Mouse (Mus musculus) embryonic facial prominence, embryonic 11.5 days (tissue): ENCODE measurements around the gene Hcn3. TPM values are rescaled to one million over a fixed set of nuclear protein-coding genes. Genes with fewer than 3 reads are reported as not detected.
A peak's percentile ranks its signal among the peaks of the same experiment; 100 is the strongest.

Source experiments
- ATAC-seq: fragments of 200-750 bp; cut with Nextera tagmentation; replicated peaks from 2 replicates; pipeline ENCODE4 v1.8.0; 2017; ENCODE audit warnings: low read depth; ENCODE audit not compliant: insufficient number of reproducible peaks, low FRiP score, low TSS enrichment
- DNase-seq: peaks from one replicate; pipeline ENCODE4 v3.0.0-alpha.2; 2015; ENCODE audit warnings: low spot score
- H3K27ac ChIP-seq: fragments of 300-500 bp; sonication (generic); replicated peaks from 2 replicates; pipeline ENCODE4 v1.5.1; 2014; ENCODE audit warnings: mild to moderate bottlenecking, low read depth, low read length, control low read depth
- H3K27me3 ChIP-seq: fragments of 300-500 bp; sonication (generic); 2 replicates; pipeline ENCODE4 v1.6.1; 2014; ENCODE audit warnings: mild to moderate bottlenecking, low read length, moderate library complexity, mixed read lengths; ENCODE audit not compliant: control insufficient read depth, insufficient read depth
- H3K36me3 ChIP-seq: fragments of 300-500 bp; sonication (generic); replicated peaks from 2 replicates; pipeline ENCODE4 v1.6.1; 2014; ENCODE audit warnings: low read depth, mild to moderate bottlenecking, low read length, moderate library complexity, mixed read lengths; ENCODE audit not compliant: control insufficient read depth, insufficient read depth
- H3K4me1 ChIP-seq: fragments of 300-500 bp; sonication (generic); 2 replicates; pipeline ENCODE4 v1.6.1; 2014; ENCODE audit warnings: low read length, mixed read lengths; ENCODE audit not compliant: control insufficient read depth, insufficient read depth
- H3K4me2 ChIP-seq: fragments of 300-500 bp; sonication (generic); 2 replicates; pipeline ENCODE4 v1.6.1; 2014; ENCODE audit warnings: low read depth, mild to moderate bottlenecking, control low read depth, low read length, moderate library complexity
- H3K4me3 ChIP-seq: fragments of 300-500 bp; sonication (generic); 2 replicates; pipeline ENCODE4 v1.5.1; 2014; ENCODE audit warnings: low read depth, low read length, control low read depth
- H3K9ac ChIP-seq: fragments of 300-500 bp; sonication (generic); replicated peaks from 2 replicates; pipeline ENCODE4 v1.6.1; 2014; ENCODE audit warnings: mild to moderate bottlenecking, control low read depth, low read length
- H3K9me3 ChIP-seq: fragments of 300-500 bp; sonication (generic); replicated peaks from 2 replicates; pipeline ENCODE4 v1.6.1; 2016; ENCODE audit warnings: mild to moderate bottlenecking, low read length, inconsistent platforms, mixed read lengths; ENCODE audit not compliant: control insufficient read depth
- WGBS: fragments of 180-500 bp; shearing (Covaris S2); extraction: QIAGEN DNeasy Blood & Tissue Kit; methylation state at CpG from one replicate; pipeline ENCODE4 v1.1.7; 2014; 5-methylcytosine and 5-hydroxymethylcytosine counted together
- polyA plus RNA-seq: library from polyadenylated mRNA; unstranded; fragments of >200 nt; fragmentation: Nextera tagmentation; extraction: Ambion mirVana; gene quantifications from 2 replicates; pipeline ENCODE4 v1.2.1, GENCODE M21; 2014

Hcn3 gene
- polyA plus RNA-seq, 1 experiment from 2014 or later: 1.2 TPM

DNA sequence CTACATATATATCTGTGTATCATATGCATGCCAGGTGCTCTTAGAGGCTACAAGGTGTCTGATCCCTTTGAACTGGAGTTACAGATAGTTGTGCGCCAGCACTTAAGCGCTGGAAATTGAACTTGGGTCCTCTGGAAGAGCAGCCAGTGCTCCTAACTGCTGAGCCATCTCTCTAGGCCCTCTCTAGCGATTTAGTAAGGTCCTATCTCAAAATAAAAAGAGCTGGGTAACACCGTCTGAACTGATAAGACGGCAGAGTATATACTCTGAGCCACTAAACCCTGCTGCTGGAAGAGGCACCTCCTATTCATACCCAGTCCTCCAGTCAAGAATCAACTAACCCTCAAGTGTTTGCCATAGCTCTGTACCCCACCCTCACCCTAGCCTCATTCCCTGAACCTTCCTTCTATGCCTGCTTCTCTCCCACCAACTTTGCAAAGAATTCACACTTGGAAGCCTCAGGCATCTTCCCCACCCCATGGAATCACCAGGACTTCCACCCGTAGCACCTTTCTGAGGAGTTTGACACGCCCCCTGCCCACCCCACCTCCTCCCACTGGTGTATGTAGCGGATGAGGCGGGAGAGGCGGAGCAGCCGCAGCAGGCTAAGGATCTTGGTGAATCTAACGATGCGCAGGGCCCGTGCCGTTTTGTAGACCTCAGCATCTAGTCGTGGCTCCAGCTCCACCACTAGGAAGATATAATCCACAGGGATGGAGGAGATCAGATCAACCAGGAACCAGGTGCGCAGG, 7.7 kb downstream of the Hcn3 start:
- WGBS: 62% methylated on average over 17 of the region's 17 CpGs
- DNase-seq: no peak
- H3K9ac ChIP-seq: no peak overlapping the region

DNA sequence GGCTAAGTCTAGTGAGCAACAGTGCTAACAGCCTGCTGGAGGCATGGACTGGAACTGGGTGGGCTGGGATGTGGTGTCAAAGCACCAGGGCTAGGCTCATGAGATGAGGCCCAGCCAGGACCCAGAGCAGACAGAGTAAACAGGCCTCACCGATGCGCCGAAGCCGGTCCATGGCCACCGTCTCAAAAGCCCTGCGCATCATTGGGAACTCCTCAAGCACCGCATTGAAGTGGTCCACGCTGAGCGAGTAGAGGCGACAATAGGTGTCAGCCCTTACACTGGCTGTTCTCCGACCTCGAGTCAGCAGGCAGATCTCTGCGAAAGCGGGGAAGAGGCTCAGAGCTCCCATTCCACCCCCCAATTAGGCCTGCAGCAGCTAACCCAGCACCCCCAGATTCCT, 11.4 kb downstream of the Hcn3 start:
- no peak overlapping the region for H3K4me3 ChIP-seq
- H3K27ac ChIP-seq: no peak overlapping the region
- H3K9me3 ChIP-seq: no peaks in the 10 kb centered on the region
- DNase-seq (no peak), ATAC-seq (no peak)
- H3K36me3 ChIP-seq: no peaks in the 10 kb centered on the region
- H3K27me3 ChIP-seq: peaks cover 10% of the 10 kb centered on the region
- H3K4me1 ChIP-seq: peaks cover 4% of the 10 kb centered on the region
- WGBS: 71% methylated on average over 14 of the region's 14 CpGs
- H3K4me2 ChIP-seq: no peak overlapping the region
- no peak overlapping the region for H3K9ac ChIP-seq

More for the DNA sequence above, 7.7 kb downstream of the Hcn3 start:
- Histone ChIP-seq H3K36me3 (no peaks in the 10 kb centered on the region), H3K4me2 (no peak overlapping the region), H3K4me1 (peaks cover 4% of the 10 kb centered on the region), H3K27ac (no peak overlapping the region), H3K4me3 (no peak overlapping the region), H3K9me3 (no peaks in the 10 kb centered on the region), H3K27me3 (peaks cover 8% of the 10 kb centered on the region)
- ATAC-seq: no peak

DNA sequence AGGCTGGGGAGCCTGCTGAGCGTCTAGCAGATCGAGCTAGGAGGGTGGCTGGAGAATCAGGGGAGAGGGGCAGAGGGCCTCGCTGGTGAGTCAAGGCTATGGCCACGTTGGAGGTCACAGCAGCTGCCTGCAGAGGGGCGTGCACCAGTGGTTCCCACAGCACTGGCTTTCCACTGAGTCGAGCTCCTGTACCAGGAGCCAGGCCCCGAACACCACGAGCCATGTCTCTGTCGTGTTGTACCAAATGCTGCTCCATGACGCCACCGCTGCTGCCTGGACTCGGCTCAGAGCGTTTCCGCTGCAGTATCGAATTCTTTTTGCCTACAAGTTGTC, 12.1 kb downstream of the Hcn3 start:
- H3K4me2 ChIP-seq: peak overlapping the region; percentile 57
- peak overlapping the region; percentile 15 for H3K4me3 ChIP-seq
- peak overlapping the region; percentile 18; the same call in 1 of the 2 replicates for H3K9ac ChIP-seq
- H3K9me3 ChIP-seq: no peaks in the 10 kb centered on the region
- no peak overlapping the region for H3K27ac ChIP-seq
- peaks cover 4% of the 10 kb centered on the region for H3K4me1 ChIP-seq
- ATAC-seq (peak; percentile 22; the same call in 1 of the 2 replicates), DNase-seq (peak; percentile 29)
- WGBS: 8% methylated on average over 15 of the region's 15 CpGs
- H3K27me3 ChIP-seq: peaks cover 10% of the 10 kb centered on the region
- H3K36me3 ChIP-seq: no peaks in the 10 kb centered on the region

DNA sequence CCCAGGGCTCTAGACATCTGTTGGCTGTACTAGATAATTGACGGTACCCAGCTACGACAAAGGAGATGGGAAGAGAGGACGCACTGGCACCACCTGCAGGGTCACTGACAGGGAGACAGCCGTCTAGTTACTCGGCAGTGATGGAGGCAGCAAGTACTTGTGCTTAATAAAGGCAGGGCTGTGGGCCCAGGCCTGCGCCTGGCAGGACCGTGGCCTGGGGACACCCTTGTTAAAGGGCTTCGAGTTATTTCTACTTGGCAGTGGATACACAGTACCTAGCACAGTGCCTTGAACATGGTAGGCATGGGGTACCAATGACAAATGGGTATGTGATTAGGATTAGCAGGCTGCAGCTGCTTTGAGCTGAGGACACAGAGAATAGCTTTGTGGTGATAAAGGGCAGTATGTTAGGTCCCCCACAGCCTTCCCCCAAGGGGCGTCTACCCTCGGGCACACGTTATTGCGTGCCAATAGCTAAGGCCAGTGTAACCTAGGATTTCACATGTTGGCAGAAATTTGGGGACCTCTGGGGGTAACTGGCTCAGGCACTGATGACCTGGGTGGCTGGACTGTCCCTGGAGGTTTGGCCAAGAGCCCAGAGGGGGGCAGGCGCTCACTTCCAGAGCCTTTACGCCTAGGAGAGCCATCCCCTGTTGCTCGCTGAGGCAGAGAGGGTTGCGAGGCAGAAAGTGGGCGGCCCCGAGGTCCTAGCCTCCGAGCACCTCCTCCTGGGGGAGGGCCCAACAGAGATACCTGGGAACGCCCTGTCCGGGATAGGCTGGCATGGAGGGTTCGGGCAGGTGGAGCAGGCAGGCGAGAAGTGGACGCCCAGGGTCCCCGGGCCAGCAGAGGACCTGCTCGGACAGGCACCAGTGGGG, 12.7 kb downstream of the Hcn3 start:
- WGBS: 21% methylated on average over 26 of the region's 26 CpGs
- Histone ChIP-seq H3K9ac (peak overlapping the region; percentile 18; the same call in 1 of the 2 replicates), H3K36me3 (no peaks in the 10 kb centered on the region), H3K4me2 (peak overlapping the region; percentile 57), H3K27ac (no peak overlapping the region), H3K27me3 (peaks cover 10% of the 10 kb centered on the region), H3K4me3 (peak overlapping the region; percentile 15), H3K9me3 (no peaks in the 10 kb centered on the region), H3K4me1 (peaks cover 4% of the 10 kb centered on the region)
- DNase-seq (peak; percentile 37), ATAC-seq (peak; percentile 72; the same call in 1 of the 2 replicates)

DNA sequence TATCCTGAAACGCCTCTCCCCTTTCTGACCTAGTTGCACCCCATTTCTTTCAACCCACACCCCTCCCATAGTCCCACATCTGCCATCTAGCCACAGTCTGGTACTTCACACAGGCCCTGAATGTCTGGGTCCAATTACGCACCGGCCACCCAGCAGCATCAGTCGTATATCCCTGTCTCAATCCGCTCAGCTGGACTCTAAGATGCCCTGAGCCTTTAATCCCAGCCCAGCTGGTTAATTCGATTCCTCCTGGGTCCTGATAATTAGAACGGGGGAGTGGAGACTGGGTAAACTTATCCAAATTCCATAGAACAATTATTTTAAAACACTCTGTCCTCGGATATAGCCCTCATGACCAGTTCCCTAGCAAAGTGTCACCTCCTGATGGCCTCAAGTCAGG, 14.4 kb downstream of the Hcn3 start:
- H3K27ac ChIP-seq: no peak overlapping the region
- H3K4me2 ChIP-seq: no peak overlapping the region
- WGBS: 30% methylated on average over 8 of the region's 8 CpGs
- ATAC-seq (no peak), DNase-seq (peak; percentile 47)
- H3K4me3 ChIP-seq: no peak overlapping the region
- H3K27me3 ChIP-seq: peaks cover 10% of the 10 kb centered on the region
- H3K36me3 ChIP-seq: no peaks in the 10 kb centered on the region
- no peak overlapping the region for H3K9ac ChIP-seq
- H3K4me1 ChIP-seq: peaks cover 4% of the 10 kb centered on the region
- no peaks in the 10 kb centered on the region for H3K9me3 ChIP-seq

DNA sequence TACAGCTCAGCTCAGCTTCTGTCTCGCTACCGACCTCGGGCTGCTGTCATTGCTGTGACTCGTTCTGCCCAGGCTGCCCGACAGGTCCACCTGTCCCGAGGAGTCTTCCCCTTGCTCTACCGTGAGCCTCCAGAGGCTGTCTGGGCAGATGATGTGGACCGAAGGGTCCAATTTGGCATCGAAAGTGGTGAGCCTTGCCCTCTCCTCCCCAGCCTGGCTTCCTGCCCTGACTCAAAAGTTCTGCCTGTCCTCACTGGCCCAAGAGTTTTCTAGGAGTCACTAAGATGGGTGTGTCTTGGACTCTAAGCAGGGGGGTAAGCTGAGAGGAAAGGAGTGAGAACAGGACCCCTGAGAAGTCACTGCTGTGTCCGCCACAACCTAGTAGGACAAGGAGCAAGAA, 15.2 kb downstream of the Hcn3 start:
- Histone ChIP-seq H3K4me1 (peaks cover 4% of the 10 kb centered on the region), H3K4me3 (no peak overlapping the region), H3K36me3 (no peaks in the 10 kb centered on the region), H3K27me3 (peaks cover 10% of the 10 kb centered on the region), H3K9ac (no peak overlapping the region), H3K4me2 (no peak overlapping the region), H3K9me3 (no peaks in the 10 kb centered on the region), H3K27ac (no peak overlapping the region)
- WGBS: 85% methylated on average over 10 of the region's 10 CpGs
- DNase-seq (no peak), ATAC-seq (no peak)

DNA sequence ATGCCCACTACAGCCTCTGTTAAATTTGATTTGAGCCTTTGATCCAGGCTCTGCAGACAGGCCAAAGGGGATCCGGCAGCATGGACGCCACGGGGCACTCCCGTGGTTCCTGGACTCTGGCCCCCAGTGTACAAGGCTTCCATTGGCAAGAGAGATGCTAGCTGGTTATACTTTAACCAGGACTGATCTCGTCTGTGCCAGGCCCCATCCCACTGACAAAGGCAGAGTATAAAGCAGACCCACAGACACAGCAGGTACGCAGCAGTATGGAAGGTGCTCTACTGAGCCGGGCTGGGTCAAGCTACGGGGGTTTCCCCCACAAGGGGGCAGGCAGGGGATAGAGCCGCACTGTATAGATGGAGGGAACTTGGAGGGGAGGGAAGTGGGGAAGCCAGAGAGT, 23.6 kb downstream of the Hcn3 start:
- no peak overlapping the region for H3K9ac ChIP-seq
- H3K9me3 ChIP-seq: no peaks in the 10 kb centered on the region
- H3K4me3 ChIP-seq: no peak overlapping the region
- ATAC-seq (no peak; the same call in 1 of the 2 replicates), DNase-seq (peak; percentile 46)
- H3K27ac ChIP-seq: no peak overlapping the region
- H3K4me1 ChIP-seq: no peaks in the 10 kb centered on the region
- no peaks in the 10 kb centered on the region for H3K27me3 ChIP-seq
- H3K36me3 ChIP-seq: no peaks in the 10 kb centered on the region
- 41% methylated on average over 9 of the region's 9 CpGs for WGBS
- no peak overlapping the region for H3K4me2 ChIP-seq

DNA sequence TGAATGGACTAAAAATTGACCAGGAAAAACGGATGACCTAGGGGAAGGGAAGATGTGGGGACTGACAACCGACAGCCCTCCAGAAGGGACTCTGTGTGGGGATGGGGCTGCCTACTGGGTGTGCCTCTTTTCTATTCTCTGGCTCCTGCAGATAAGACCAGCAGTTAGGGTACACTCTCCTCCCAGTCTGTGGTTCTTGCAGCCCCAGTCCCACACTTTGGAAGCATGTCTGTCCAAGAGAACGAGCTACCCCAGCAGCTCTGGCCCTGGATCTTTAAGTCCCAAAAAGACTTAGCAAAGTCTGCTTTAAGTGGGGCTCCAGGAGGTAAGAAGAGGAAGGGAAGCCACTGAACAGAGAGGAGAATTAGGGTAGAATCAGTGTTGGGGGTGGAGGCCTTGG, 24.0 kb downstream of the Hcn3 start, which contains the start of gene Pklr:
Gene Pklr, plus strand, starts transcription at position 185 of the 400 bp plus-strand sequence.
- no peak within 1 kb of the TSS for H3K9ac ChIP-seq
- no peaks in the 10 kb centered on the region for H3K36me3 ChIP-seq
- H3K4me2 ChIP-seq: no peak within 1 kb of the TSS; the same call in 1 of the 2 replicates
- no peaks in the 10 kb centered on the region for H3K27me3 ChIP-seq
- no peak within 1 kb of the TSS for H3K27ac ChIP-seq
- no peak within 1 kb of the TSS for H3K4me3 ChIP-seq
- H3K9me3 ChIP-seq: no peaks in the 10 kb centered on the region
- WGBS: 58% methylated on average over 3 of the region's 3 CpGs
- no peaks in the 10 kb centered on the region for H3K4me1 ChIP-seq
- no peak for DNase-seq
- ATAC-seq: no peak
